Mouse (Mus musculus): ENCODE results near the gene Bmp2k. TPM values are rescaled to one million over a fixed set of nuclear protein-coding genes. Genes with fewer than 3 reads are reported as not detected.
A peak's percentile ranks its signal among the peaks of the same experiment; 100 is the strongest.

The Bmp2k gene
- total RNA-seq (2021): 10 to 100 TPM; 13.7 to 14.3 TPM
- long read RNA-seq, experiment 1, partial matches to known transcripts: 1 of 8 reads
- long read RNA-seq, experiment 1, other reads (novel, unspliced or antisense): 3 of 8 reads
- long read RNA-seq, experiment 2, partial matches to known transcripts: 0 of 4 reads
- long read RNA-seq, experiment 2, other reads (novel, unspliced or antisense): 1 of 4 reads

DNA sequence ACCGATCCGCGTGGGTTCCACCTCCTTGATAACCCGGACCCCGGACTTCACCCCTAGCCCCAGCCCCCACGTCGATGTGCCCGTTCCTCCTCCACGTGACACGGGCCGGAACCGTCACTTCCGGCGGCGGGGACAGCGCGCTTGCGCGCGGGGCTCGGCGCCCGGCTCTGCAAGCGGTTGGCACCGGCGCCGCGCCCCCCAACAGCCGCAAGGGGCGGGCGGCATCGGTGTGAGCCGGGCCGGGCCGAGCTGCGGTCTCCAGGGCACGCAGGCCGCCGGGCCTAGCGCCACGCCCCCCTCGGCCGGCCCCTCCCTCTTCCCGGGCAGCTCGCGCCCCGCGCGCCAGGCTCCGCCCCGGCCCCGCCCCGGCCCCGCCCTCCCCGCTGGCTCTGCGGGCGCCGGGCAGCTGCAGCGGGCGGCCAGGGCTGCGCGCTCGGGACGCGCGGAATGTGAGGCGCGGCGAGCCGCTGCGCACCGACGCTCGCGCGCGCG, at the start of gene Bmp2k:
Bmp2k (plus strand) TSS at position 380 of the 492 bp plus-strand sequence.
- DNase-seq (ENCODE audit: low spot score in 2 of 2): peak; percentile 90

DNA sequence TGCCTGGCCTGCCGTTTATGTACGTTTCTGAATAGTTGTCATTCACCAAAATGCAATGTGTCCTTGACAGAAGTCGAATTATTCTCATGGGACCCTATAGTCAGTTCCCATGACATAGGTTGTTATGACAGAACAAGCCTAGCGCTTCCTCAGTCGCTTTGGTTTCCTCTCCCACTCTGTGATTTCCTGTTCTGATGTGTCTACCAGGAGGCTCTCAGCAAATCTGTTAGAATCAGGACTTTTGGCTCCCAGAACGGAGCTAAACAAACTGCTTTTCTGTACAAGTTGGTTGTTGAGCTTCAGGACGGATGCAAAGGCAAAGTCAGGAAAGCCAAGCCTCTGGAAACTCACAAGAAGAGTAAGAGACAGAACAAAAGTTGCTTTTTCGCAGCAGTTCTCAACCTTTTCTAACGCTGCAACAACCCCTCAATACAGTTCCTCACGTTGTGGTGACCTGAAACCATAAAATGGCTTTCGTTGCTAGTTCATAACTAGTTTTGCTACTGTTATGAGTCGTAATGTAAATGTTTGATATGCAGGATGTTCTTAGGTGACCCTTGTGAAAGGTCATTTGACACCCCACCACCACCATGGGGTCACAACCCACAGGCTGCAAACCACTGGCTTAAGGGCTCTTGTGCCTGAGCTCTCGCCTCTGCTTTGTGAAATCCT, 48.5 kb upstream of the Bmp2k start:
- DNase-seq (ENCODE audit: low spot score in 2 of 2): no peak

DNA sequence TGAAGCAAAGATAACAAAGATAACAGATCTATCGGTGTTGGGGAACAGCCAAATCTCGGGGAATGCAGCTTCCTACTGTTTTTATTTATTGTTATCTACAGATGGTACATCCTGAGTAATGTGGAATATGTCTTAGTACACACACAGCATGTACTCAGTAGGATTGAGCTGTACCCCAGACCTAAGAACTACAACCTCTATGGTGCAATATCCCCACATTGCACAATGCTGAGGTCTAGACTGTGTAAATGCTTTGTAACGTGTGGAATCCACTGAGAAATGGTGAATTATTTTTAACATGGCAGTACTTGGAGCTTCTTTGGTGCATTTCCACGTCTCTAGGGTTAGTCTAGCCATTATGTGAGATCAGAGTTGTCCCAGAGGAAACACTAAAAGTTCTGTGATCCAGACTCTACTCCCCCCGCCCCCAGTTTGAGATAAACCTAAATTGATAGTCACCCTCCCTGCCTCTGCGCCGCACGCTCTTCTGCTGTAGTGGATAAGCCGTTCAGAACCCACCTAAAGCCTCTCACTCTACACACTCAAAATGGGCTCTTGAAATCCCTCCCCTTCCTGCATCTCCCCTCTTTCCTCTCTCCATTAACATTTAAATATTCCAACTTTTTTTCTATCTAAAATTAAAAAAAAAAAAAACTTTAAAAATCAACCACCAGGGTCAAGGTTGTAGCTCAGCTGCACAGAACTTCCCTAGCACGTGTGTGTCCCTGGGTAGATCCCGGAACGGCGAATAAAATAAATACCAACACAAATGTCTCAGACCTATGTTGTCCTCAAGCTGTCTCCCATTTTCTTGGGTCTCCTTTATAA, 47.4 kb upstream of the Bmp2k start:
- DNase-seq (ENCODE audit: low spot score in 2 of 2): no peak

DNA sequence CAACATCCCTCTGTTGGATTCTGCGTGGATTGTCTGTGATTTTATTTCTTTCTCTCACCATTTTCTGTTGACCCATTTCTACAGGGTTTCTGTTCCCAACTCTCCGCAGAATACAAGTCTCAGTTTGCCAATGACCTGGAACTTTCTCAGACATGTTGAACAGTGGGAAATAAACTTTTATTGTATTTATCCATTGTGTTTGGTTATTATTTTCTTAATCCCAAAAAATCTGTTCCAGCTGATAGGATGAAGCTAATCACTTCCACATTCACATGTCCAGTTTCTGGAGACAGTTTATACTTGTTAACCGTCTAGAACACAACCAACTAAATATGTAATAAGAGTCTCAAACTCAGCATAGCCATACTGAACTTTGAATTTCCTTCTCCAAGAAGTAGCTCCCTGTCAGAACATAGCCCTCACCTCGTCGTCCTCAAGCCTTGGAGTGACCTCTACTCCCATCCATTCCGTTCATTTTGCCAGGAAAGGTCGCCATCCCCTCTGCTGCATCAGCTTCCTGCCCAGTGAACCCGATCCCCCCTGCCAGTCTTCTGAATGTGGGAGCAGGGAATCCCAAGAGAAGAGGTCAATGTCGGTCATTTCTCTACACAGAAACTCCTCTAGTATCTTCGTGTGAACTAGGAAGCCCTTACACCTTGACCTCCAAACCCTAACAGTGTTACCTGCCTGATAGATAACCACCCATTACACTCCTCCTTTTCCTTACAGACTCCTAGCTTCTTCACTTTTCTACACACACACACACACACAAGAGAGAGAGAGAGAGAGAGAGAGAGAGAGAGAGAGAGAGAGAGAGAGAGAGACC, 46.6 kb upstream of the Bmp2k start:
- DNase-seq (ENCODE audit: low spot score in 2 of 2): no peak

DNA sequence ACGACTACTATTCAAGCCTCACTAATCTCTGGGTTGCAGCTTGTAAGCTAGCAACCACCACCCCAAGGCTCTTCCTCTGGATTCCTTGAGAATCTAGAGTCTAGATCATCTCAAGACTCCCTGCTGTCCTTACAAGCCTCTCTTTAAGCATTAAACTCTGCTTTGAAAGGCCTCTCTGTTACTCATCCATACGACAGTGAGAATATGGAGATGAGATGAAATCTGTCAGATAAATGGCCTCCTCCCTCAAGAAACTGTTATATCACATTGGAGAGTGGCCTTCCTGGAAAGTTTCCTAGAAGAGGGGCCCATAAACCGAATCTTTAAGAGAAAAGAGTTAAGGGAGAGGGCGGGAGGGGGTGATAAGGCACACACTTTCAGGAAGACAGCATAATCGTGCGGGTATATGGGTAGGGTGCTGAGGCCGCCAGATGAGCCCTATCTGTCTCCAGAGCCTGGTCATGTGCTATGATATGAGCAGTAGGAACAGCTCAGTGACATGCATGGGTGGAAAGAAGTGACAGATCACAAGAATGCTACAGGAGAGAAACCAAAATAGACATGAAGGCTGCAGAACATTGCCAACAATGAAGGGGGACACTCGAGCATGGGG, 45.9 kb upstream of the Bmp2k start:
- DNase-seq (ENCODE audit: low spot score in 2 of 2): no peak

DNA sequence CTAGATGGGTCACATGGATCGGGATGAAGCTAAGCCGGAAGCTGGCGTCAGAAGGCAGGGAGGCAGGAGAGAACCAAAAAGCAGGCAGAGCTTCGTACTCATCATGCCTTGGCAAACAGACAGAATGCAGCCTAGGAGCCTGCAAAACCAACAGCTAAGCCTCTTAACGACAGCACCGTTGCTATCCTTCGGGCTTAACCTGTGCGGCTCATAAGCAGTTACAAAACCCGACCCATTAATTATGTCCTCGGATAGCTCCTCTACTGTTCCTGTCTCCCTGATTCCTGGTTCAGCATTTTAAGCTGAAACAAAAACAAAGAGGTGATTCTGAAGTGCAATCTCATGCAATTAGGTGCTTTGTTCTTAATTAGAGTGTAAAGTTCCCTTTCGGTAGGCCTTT, 43.4 kb upstream of the Bmp2k start:
- peak in 1 of 2 experiments; percentile 25 for DNase-seq (ENCODE audit: low spot score in 2 of 2)

DNA sequence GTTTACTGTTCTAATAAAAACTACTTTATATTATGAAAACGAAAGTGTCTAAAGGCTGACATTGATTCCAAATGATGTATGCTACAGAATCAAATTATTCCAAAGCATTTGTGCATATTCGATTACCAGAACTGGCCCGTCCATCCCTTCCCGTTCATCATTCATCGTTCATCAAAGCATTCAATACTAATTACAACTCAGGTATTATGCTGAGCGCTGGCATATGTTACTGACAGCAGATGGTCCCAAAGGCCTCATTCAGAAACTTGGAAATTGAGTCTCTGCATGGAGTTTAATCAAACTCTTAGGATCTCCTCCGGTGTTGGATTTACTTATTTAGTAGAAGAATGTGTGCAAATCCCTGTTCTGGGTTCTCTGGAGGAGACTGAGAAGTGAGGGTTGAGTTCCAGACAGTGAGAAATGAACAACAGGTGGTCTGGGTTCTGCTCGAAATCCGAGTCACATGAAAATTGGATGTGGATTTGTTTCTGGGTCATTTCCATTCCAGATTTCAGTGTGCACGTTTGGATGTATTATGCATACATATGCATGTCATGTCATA, 42.9 kb upstream of the Bmp2k start:
- no peak for DNase-seq (ENCODE audit: low spot score in 2 of 2)

DNA sequence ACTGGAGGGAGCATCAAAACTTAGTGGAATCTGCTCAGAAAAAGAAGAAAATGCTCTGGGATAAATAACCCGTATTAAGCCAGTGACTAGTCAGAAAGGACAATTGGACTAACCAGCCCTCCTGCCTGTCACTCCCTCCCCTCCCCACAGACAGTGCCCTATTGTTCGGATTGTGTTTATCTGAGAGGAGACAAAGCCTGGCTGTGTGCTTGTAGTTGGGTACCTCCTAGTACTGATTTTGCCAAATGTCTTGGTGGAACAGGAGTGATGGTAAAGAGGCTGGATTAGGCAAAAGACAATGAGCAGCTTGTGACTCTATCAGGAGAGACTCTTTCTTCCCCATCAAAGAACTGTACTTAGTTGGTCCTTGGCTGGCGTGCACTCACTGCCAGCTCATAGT, 40.6 kb upstream of the Bmp2k start:
- DNase-seq (ENCODE audit: low spot score in 2 of 2): no peak

DNA sequence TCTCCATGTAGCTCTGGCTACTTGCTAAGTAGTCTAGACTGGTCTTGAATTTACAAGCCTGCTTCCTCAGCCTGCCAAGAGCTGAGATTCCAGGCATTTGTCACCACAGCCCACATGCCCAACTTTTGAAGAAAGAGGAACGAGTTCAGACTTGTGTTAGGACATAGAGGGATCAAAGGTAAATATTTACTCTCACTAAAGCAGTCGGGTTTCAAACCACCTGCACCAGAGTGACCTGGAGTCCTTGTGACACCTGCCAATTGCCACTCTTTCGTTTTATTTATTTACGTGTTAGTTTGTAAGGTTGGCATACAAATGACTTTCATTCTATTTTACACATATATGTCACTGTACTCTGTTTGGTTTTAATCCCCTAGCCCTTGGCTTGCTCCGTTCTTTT, 36.4 kb upstream of the Bmp2k start:
- DNase-seq (ENCODE audit: low spot score in 2 of 2): no peak

DNA sequence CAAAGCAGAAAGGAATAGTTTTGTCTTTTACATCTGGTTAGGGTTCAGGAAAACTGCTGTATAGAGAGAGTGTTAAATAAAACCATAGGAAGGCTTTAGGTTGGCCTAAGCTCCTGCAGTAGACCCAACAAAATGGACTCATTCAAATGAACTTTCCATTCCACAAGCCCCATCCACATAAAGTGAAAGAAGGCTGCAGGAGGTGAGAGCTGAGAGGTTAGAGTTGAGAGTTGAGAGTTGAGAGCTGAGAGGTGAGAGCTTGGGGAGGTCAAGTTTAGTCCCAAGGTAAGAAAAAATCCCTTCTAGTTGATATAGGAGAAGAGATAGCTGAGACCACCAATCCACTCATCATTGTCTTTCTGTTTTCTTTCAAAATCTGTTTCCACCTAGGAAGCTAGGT, 35.6 kb upstream of the Bmp2k start:
- DNase-seq (ENCODE audit: low spot score in 2 of 2): no peak

DNA sequence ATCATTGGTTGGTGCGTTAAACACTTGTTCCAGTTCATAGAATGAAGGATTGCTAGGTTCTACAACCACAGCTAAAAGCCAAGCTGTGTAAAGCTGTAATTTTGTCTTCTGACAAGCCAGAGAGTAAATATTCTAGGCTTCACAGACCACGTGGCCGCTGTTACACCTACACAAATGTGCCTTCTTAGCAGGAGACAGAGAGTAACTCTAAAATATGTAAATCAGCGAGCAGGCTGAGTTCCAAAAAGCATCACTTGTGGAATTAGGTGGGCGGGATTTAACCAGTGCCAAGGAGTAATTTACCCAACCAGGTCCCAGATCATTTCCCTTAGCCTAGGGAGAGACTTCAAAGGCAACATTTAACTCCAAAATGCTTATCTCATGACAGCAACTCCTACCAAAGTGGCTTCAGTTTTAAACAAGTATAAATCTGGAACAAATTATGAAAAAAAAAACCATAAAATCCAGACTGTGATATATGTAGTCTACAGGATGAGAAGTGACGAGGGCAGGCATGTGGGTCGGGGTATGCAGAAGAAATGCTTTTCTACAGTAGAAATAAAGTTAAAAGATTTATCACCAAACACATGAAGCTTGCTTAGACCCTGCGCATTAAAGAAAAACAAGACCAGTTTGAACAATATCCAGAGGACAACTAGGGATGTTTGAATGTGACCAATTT, 35.1 kb upstream of the Bmp2k start:
- peak in 1 of 2 experiments; percentile 59 for DNase-seq (ENCODE audit: low spot score in 2 of 2)

DNA sequence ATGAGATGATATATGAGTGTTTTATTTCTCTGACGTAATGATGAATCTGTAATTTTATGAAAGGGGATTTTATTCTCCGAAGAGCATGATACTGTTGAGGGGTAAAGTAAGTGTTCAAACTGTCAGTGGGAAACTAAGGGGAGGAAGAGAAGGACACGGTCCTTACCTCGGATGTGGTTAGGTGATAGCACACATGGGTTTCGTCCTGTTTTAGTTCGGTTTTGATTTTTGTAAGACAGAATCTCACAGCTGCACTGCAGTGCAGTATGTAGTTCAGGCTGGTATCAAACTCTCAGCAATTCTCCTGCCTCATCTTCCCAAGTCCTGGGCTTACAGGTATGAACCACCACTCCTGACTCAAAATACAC, 34.6 kb upstream of the Bmp2k start:
- no peak for DNase-seq (ENCODE audit: low spot score in 2 of 2)

DNA sequence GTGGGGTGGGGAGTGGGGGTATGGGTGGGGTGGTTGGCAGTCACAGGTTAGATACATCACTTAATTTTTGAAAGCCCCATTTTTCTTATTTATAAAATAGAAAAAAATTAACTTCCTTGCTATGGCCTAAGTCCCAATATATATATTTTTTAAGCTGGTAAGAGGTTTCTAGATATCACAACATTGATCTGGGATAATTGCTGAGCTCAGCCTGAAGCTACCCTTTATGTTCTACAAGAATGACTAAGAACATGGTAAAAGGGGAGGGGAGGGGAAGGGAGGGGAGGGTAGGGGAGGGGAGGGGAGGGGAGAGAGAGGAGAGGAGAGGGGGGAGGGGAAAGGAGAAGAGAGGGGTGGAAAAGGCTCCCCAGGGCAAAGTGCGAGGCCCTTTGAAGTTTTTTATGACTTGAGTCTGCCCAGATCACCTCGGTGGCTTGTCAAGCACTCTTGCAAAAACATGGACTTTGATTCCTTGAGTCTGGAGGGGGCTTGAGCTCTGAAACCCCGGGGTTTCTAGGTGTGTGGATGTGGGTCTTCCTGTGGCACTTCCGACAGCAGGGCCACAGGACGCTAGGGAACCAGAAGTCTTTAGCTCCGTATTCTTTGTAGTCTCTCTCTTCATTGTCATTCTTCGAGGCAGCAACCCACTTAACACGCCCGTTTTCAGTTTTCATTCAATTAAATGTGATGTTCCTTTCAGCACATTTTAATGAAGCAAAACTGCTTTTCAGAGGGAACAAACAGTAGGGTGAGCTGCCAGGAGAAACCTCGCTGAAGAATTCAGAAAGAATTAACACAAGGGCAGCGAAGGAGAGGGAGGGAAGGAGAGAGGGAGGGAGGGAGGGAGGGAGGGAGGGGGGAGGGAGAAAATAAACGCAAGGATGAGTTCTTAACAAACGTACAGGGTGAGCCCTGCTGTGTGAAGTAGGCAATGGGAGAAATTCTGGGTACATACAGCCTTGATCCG, 33.1 kb upstream of the Bmp2k start:
- DNase-seq (ENCODE audit: low spot score in 2 of 2): peak in 1 of 2 experiments; percentile 46

DNA sequence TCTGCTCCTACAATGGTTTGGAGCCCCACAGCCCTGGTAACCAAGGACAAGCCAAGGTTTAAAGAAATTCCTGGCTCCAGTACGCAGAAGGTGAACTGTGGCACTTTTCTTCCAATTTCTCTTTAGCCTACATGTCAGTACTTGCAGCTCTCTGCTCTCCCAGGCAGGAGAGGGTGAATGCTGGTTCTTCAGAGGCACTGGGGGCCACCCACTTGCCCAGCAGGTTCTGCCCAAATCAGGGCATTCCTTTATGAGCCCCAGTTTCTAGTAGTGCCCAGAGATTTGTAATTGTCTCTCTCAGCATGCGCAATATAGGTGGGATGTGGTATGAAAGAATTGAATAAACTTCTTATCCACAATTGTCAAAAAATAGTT, 32.5 kb upstream of the Bmp2k start:
- DNase-seq (ENCODE audit: low spot score in 2 of 2): no peak

DNA sequence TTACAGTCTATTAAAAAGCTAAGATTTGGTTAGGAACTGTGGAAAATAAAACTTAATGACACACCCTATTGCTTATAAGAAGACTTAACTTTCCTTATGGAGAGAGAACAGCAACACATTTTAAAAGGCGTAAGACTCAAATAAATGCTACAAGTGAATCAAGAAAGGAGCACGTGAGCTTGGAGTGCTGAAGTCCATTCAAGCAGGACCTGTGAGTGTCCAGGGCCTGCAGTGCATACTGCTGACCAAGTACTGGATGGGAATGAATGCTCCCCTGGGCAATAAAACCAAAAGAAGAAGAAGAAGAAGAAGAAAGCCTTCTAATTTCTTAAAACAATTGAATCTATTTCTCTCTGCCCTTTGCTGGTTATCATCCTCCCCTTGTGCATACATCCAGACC, 32.0 kb upstream of the Bmp2k start:
- no peak for DNase-seq (ENCODE audit: low spot score in 2 of 2)

DNA sequence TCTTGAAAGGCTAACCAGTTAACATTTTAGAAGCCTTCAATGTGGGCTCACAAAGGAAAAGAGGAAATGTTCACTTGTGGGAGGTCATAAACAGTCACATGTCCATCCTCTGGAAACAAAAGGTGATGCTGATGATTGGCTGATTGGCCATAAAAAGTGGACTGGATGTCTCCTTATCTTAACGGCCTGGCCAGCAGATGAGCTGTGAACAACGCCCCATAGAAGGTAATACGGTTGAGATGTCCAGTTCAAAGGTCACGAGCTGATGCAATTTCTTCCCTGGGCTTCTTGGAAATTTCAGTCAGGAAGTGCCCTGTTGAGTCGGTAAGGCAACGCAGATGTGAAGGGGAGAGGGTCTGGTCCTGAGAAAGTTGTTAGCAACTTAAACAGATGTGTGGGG, 28.9 kb upstream of the Bmp2k start:
- no peak for DNase-seq (ENCODE audit: low spot score in 2 of 2)

DNA sequence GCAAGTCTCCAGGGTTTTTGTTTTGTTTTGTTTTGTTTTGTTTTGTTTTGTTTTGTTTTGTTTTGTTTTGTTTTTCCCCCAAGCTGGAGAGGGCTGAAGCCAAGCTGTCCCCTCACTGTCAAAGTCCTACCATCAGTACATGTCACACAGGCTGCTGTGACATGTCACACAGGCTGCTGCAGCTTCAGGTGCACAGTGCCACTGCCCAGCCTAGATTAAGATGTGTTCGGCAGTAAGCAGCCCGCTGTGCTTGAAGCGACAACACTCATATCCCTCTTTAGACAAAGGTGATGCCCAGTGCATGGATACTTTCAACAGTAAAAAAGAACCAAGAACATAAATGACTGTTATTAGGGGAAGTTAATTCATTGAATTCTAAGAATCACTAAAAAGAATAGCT, 28.5 kb upstream of the Bmp2k start:
- DNase-seq (ENCODE audit: low spot score in 2 of 2): no peak

DNA sequence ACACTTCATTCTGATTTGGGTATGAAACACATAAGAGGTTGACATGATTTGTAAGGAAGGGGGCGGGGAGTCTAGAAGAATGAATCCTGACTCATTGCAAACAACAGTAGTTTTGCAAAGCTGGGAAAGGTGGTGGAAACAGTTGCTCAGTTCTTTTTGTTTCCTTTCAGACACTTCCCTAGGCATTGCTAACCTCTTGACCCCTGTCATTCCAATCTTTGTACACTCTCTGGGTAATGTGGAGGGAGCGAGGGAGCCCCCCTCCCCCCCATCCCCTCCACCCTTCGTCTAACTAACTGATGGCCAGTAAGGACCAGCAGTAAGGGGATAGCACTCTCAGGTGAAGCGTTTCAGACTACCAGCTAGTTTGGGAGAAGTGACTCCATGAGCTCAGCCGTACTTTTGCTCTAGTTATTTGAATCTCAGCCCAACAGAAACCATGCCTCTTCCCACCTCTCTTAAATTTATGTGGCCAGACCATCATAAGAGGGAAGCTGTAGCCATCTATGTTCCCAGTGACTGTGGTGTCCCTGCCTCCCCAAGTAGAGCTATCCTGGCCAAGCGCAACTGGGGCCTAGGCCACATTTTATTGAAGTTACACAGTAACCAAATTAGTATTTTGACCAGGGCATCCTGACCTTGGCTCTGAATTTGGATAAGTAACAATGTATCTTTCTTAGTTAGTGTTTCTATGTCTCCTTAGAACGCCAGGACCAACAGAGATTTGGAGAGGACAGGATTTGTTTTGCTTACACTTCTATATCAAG, 27.6 kb upstream of the Bmp2k start:
- no peak for DNase-seq (ENCODE audit: low spot score in 2 of 2)
